Mouse (Mus musculus): ENCODE data around the gene Rflna.

Rflna gene

GRCm38 (mm10) chr5:125002969-125003872, at the start of gene Rflna:
Gene Rflna (plus strand): TSS chr5:125003221.
- DNase-seq = no peak

GRCm38 (mm10) chr5:124954404-124955305, 48.4 kb upstream of the Rflna start:
- peak; percentile 62 to 77 for DNase-seq

GRCm38 (mm10) chr5:124957491-124957890, 45.5 kb upstream of the Rflna start:
- DNase-seq = no peak

- DNase-seq = no peak
These were observed 43.9 kb upstream of the Rflna start for GRCm38 (mm10) chr5:124959099-124959498.

GRCm38 (mm10) chr5:124960131-124960901, 42.7 kb upstream of the Rflna start:
- DNase-seq = no peak

- DNase-seq = no peak
These were observed 41.6 kb upstream of the Rflna start for GRCm38 (mm10) chr5:124961433-124961832.

- no peak for DNase-seq
These were observed 40.3 kb upstream of the Rflna start for GRCm38 (mm10) chr5:124962761-124963160.

- DNase-seq = no peak
These were observed 39.0 kb upstream of the Rflna start for GRCm38 (mm10) chr5:124963806-124964672.

GRCm38 (mm10) chr5:124966622-124967332, 36.2 kb upstream of the Rflna start:
- no peak for DNase-seq

- DNase-seq = no peak
These were observed 33.2 kb upstream of the Rflna start for GRCm38 (mm10) chr5:124969790-124970189.

- no peak for DNase-seq
These were observed 16.8 kb upstream of the Rflna start for GRCm38 (mm10) chr5:124986222-124986621.

GRCm38 (mm10) chr5:124986656-124987055, 16.4 kb upstream of the Rflna start:
- DNase-seq = no peak

GRCm38 (mm10) chr5:124989724-124990123, 13.3 kb upstream of the Rflna start:
- DNase-seq = no peak

GRCm38 (mm10) chr5:124992323-124992722, 10.7 kb upstream of the Rflna start:
- no peak for DNase-seq

GRCm38 (mm10) chr5:124992891-124993290, 10.1 kb upstream of the Rflna start:
- no peak for DNase-seq

- DNase-seq = no peak
These were observed 6.2 kb upstream of the Rflna start for GRCm38 (mm10) chr5:124996816-124997215.

- DNase-seq = no peak
These were observed 5.1 kb upstream of the Rflna start for GRCm38 (mm10) chr5:124997913-124998312.

- no peak for DNase-seq
These were observed 2.2 kb upstream of the Rflna start for GRCm38 (mm10) chr5:125000756-125001250.

- no peak for DNase-seq
These were observed 843 bp downstream of the Rflna start for GRCm38 (mm10) chr5:125003873-125004255.

- DNase-seq = no peak
These were observed 3.0 kb downstream of the Rflna start for GRCm38 (mm10) chr5:125005871-125006652.
